Mouse (Mus musculus): Measurements from ENCODE around the gene Aebp1.

DNA sequence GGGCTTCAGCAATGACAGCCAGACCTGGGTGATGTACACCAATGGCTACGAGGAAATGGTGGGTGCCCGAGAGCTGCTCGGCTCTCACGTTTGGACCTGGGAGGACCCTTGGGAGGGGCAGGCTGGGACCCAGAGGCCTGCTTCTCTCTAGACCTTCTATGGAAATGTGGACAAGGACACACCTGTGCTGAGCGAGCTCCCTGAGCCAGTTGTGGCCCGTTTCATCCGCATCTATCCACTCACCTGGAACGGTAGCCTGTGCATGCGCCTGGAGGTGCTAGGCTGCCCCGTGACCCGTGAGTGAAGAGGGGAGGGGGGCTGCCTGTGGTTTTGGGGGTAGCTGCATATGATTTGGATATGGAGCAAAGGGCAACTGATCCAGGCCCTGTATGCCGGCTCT is 6.6 kb downstream of the Aebp1 start:
- no peak for TF ChIP-seq CTCF (IDR thresholded peaks at IDR 0.05; ENCODE audit: extremely low read depth, insufficient read depth, low read length)
- no peak for TF ChIP-seq POLR2A (IDR thresholded peaks at IDR 0.05; ENCODE audit: extremely low read depth, insufficient read depth, low read length)
